Mouse (Mus musculus) myocyte (in vitro differentiated cells): ENCODE results near the gene Csnk1e. TPM values are rescaled to one million over a fixed set of nuclear protein-coding genes. Genes with fewer than 3 reads are reported as not detected.

Source experiments
- H3K27me3 ChIP-seq: one replicate; pipeline ENCODE4 v1.6.1; 2011; ENCODE audit not compliant: control insufficient read depth, insufficient read depth, insufficient read length
- H3K36me3 ChIP-seq: one replicate; pipeline ENCODE4 v1.6.1; 2011; ENCODE audit not compliant: control insufficient read depth, insufficient read depth
- H3K4me2 ChIP-seq: one replicate; pipeline ENCODE4 v1.6.1; 2011; ENCODE audit warnings: low read depth, control low read depth
- H3K4me3 ChIP-seq: one replicate; pipeline ENCODE4 v1.5.1; 2011; ENCODE audit warnings: mild to moderate bottlenecking, control low read depth, moderate library complexity
- H3K79me2 ChIP-seq: one replicate; pipeline ENCODE4 v1.6.1; 2011; ENCODE audit not compliant: control insufficient read depth, insufficient read depth
- H3ac ChIP-seq: one replicate; pipeline ENCODE4 v1.6.1; 2011; ENCODE audit not compliant: control insufficient read depth, insufficient read length
- CEBPB ChIP-seq: IDR thresholded peaks from 2 replicates; pipeline ENCODE4 v1.6.1; 2011; ENCODE audit warnings: mild to moderate bottlenecking, moderate library complexity; ENCODE audit not compliant: poor library complexity, insufficient read depth, severe bottlenecking
- E2F4 ChIP-seq: IDR thresholded peaks from one replicate; pipeline ENCODE4 v1.6.1; 2011; ENCODE audit warnings: mild to moderate bottlenecking, control low read depth, moderate library complexity; ENCODE audit not compliant: insufficient read depth
- MAX ChIP-seq: IDR thresholded peaks from one replicate; pipeline ENCODE4 v1.6.1; 2011; ENCODE audit warnings: low read depth, mild to moderate bottlenecking, control low read depth
- MYOD1 ChIP-seq, 3 experiments: IDR thresholded peaks; one replicate each; pipeline ENCODE4 v1.6.1; 2011; ENCODE audit warnings: control low read depth in 2 of 3, low read depth in 2 of 3, mild to moderate bottlenecking in 2 of 3, moderate library complexity in 1 of 3; ENCODE audit not compliant: insufficient read length in 2 of 3, control insufficient read depth in 1 of 3
- MYOG ChIP-seq, 3 experiments: IDR thresholded peaks; one replicate each; pipeline ENCODE4 v1.6.1; 2011; ENCODE audit warnings: control low read depth in 2 of 3, low read depth in 2 of 3, mild to moderate bottlenecking in 2 of 3; ENCODE audit not compliant: insufficient read length in 2 of 3, control insufficient read depth in 1 of 3, insufficient read depth in 1 of 3
- POLR2A ChIP-seq: IDR thresholded peaks from one replicate; pipeline ENCODE4 v1.6.1; 2011; ENCODE audit warnings: low read depth, mild to moderate bottlenecking, control low read depth, moderate library complexity; ENCODE audit not compliant: insufficient read length
- POLR2AphosphoS2 ChIP-seq: IDR thresholded peaks from one replicate; pipeline ENCODE4 v1.6.1; 2011; ENCODE audit warnings: low read depth, control low read depth; ENCODE audit not compliant: insufficient read length
- REST ChIP-seq: IDR thresholded peaks from one replicate; pipeline ENCODE4 v1.6.1; 2011; ENCODE audit warnings: mild to moderate bottlenecking, control low read depth, moderate library complexity; ENCODE audit not compliant: insufficient read depth, insufficient read length
- SRF ChIP-seq: IDR thresholded peaks from one replicate; pipeline ENCODE4 v1.6.1; 2011; ENCODE audit warnings: low read depth; ENCODE audit not compliant: control insufficient read depth, insufficient read length
- TCF12 ChIP-seq: IDR thresholded peaks from one replicate; pipeline ENCODE4 v1.6.1; 2011; ENCODE audit warnings: mild to moderate bottlenecking, control low read depth; ENCODE audit not compliant: poor library complexity, insufficient read depth, severe bottlenecking
- TCF3 ChIP-seq: IDR thresholded peaks from one replicate; pipeline ENCODE4 v1.6.1; 2011; ENCODE audit warnings: low read depth, control low read depth; ENCODE audit not compliant: insufficient read length
- USF1 ChIP-seq: IDR thresholded peaks from one replicate; pipeline ENCODE4 v1.6.1; 2011; ENCODE audit warnings: low read depth, mild to moderate bottlenecking, control low read depth, moderate library complexity
- polyA plus RNA-seq: library from polyadenylated mRNA; unstranded; fragments of >200 nt; fragmentation: generic; extraction: Trizol; gene quantifications from one replicate; pipeline ENCODE4 v1.2.1, GENCODE M21; 2012; ENCODE audit warnings: missing spikeins

The Csnk1e gene
- polyA plus RNA-seq, 1 experiment = 116 TPM

DNA sequence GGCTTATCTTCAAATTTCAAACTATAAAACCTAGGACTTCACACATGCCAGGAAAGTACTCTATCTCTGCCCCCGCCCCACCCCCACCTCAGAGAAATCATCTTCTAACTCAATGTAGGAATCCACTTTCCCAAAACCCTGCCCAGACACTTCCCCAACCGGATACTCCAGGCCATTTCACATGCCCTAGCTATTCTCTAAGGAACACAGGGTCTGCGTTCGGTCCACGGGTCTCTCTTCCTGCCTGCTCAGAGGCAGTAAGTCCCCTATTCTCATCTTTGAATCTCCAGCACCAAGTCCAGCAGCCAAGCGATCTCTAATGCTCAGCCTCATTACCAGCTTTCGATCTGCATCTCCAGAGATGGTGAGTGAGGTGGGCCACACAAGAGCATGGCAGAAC lies 75.7 kb downstream of the Csnk1e start:
- Histone ChIP-seq H3K79me2 (peaks cover 9% of the 10 kb centered on the region), H3K4me3 (no peak overlapping the region), H3K4me2 (no peak overlapping the region), H3K27me3 (no peaks in the 10 kb centered on the region), H3ac (no peak overlapping the region), H3K36me3 (peaks cover 23% of the 10 kb centered on the region)
- no peak for TF ChIP-seq REST
- no peak for TF ChIP-seq SRF
- TF ChIP-seq TCF12 = no peak
- no peak for TF ChIP-seq MYOD1 (IDR thresholded peaks at IDR 0.05; ENCODE audit: control insufficient read depth in 1 of 3, insufficient read length in 2 of 3, low read depth in 2 of 3)
- no peak for TF ChIP-seq TCF3
- no peak for TF ChIP-seq POLR2AphosphoS2
- no peak for TF ChIP-seq MYOG (IDR thresholded peaks at IDR 0.05; ENCODE audit: control insufficient read depth in 1 of 3, insufficient read depth in 1 of 3, insufficient read length in 2 of 3, low read depth in 2 of 3)
- no peak for TF ChIP-seq CEBPB

DNA sequence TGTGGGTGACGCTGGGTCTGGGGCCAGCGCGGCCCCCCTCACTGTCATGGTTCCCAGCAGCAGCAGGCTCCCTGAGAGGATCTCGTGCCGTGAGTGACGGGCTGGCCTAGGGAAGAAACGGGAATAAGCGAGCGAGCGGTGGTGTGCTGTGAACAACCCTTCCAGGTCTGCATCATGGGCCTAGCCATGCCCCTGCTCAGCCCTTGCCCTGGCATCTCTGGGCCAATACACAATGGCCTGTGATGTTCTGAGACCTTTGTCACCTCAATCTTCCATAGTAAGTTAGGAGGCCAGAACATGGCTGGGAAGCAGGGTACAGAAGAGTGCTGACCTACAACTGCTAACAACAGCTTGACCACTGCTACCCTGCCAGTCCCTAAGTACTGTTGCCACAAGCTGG lies 76.8 kb downstream of the Csnk1e start:
- Histone ChIP-seq H3K4me2 (no peak overlapping the region), H3K79me2 (peaks cover 9% of the 10 kb centered on the region), H3K4me3 (no peak overlapping the region), H3K27me3 (no peaks in the 10 kb centered on the region), H3K36me3 (peaks cover 27% of the 10 kb centered on the region), H3ac (no peak overlapping the region)
- no peak for TF ChIP-seq CEBPB
- TF ChIP-seq REST = no peak
- TF ChIP-seq MYOD1 (IDR thresholded peaks at IDR 0.05; ENCODE audit: control insufficient read depth in 1 of 3, insufficient read length in 2 of 3, low read depth in 2 of 3) = no peak
- no peak for TF ChIP-seq TCF12
- TF ChIP-seq USF1 = no peak
- no peak for TF ChIP-seq SRF
- TF ChIP-seq POLR2AphosphoS2 = no peak
- no peak for TF ChIP-seq MYOG (IDR thresholded peaks at IDR 0.05; ENCODE audit: control insufficient read depth in 1 of 3, insufficient read depth in 1 of 3, insufficient read length in 2 of 3, low read depth in 2 of 3)

DNA sequence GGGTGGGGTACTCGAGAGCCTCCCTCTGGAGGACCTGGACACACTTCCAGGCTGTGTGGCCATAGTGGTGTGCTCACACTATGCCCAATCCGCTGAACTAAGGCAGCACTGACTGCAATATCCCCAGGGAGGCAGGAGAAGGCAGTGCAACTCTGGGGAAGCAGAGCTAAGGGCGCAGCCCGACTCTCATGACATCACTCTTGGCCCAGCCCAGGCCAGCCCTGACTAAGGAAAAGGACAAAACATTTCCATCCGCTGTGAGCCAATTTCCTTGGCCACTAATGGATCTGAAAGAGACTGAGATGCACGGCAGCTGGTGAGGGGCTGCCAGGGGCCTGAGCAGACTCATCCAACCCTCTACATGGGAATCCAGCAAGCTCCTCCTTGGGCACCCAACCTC lies 77.7 kb downstream of the Csnk1e start:
- Histone ChIP-seq H3ac (no peak overlapping the region), H3K36me3 (peaks cover 34% of the 10 kb centered on the region), H3K79me2 (peaks cover 9% of the 10 kb centered on the region), H3K4me3 (no peak overlapping the region), H3K27me3 (no peaks in the 10 kb centered on the region), H3K4me2 (no peak overlapping the region)
- TF ChIP-seq TCF3 (no peak), MYOG (IDR thresholded peaks at IDR 0.05; ENCODE audit: control insufficient read depth in 1 of 3, insufficient read depth in 1 of 3, insufficient read length in 2 of 3, low read depth in 2 of 3) (no peak), CEBPB (no peak), MAX (no peak), USF1 (no peak), SRF (no peak), POLR2A (no peak), E2F4 (no peak), POLR2AphosphoS2 (no peak), MYOD1 (IDR thresholded peaks at IDR 0.05; ENCODE audit: control insufficient read depth in 1 of 3, insufficient read length in 2 of 3, low read depth in 2 of 3) (no peak), TCF12 (no peak), REST (no peak)

DNA sequence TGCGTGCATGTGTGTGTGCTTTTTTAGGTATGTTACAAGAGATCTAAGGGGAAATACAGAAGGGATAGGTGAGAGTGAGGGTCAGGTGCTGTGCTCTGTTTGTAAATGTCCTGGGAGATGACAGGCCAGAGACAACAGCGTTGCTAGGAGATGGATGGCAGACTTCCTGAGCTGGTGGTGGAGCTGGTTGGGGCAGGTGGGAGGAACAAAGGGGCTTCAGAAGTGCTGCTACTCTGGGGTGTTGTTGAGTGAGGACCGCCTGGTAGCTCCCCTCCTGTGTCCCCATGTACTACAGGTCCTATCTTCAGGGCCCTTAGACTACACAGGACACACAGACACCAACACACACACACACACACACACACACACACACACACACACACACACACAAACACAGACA lies 80.6 kb downstream of the Csnk1e start:
- Histone ChIP-seq H3K27me3 (no peaks in the 10 kb centered on the region), H3K79me2 (peaks cover 4% of the 10 kb centered on the region), H3K4me3 (no peak overlapping the region), H3ac (no peak overlapping the region), H3K4me2 (no peak overlapping the region), H3K36me3 (peaks cover 40% of the 10 kb centered on the region)
- no peak for TF ChIP-seq REST
- TF ChIP-seq TCF12 = no peak
- no peak for TF ChIP-seq CEBPB
- no peak for TF ChIP-seq MYOD1 (IDR thresholded peaks at IDR 0.05; ENCODE audit: control insufficient read depth in 1 of 3, insufficient read length in 2 of 3, low read depth in 2 of 3)
- no peak for TF ChIP-seq MAX
- TF ChIP-seq SRF = no peak
- no peak for TF ChIP-seq POLR2A
- TF ChIP-seq E2F4 = no peak
- TF ChIP-seq POLR2AphosphoS2 = no peak
- TF ChIP-seq TCF3 = no peak
- TF ChIP-seq USF1 = no peak
- no peak for TF ChIP-seq MYOG (IDR thresholded peaks at IDR 0.05; ENCODE audit: control insufficient read depth in 1 of 3, insufficient read depth in 1 of 3, insufficient read length in 2 of 3, low read depth in 2 of 3)

DNA sequence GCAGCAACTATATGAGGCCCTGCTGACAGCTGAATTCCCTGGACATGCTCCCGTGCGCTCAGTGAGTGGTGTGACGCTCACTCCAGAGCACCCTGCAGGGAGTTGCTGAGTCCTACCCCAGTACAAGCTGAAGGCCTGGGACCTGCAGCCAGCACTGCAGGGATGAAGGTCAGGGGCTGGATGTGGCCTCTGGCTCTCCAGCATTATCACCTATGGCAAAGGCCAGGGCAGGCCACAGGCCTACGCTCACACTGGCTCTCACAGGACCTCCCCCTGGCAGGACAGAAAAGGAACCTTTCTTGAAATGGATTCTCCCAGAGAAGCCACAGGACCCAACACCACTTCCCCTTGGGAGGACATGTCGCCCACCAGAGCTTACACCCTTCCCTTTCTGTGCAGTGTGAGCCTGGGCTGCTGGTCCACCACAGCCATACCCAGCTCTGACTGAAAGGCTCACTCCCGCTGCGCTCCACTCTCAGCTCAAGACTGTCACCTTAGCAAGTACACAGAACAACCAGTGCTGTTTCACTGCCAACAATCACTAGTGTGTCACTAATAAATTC lies 85.0 kb downstream of the Csnk1e start:
- no peak for TF ChIP-seq POLR2AphosphoS2
- no peak for TF ChIP-seq TCF12
- TF ChIP-seq TCF3 = no peak
- TF ChIP-seq POLR2A = no peak
- TF ChIP-seq MAX = no peak
- no peak for TF ChIP-seq REST
- TF ChIP-seq MYOG (IDR thresholded peaks at IDR 0.05; ENCODE audit: control insufficient read depth in 1 of 3, insufficient read depth in 1 of 3, insufficient read length in 2 of 3, low read depth in 2 of 3) = no peak
- no peak for TF ChIP-seq MYOD1 (IDR thresholded peaks at IDR 0.05; ENCODE audit: control insufficient read depth in 1 of 3, insufficient read length in 2 of 3, low read depth in 2 of 3)
- TF ChIP-seq CEBPB = no peak
- TF ChIP-seq SRF = no peak
- no peak for TF ChIP-seq USF1
- TF ChIP-seq E2F4 = no peak
- no peak overlapping the region for H3ac ChIP-seq
- H3K79me2 ChIP-seq = no peaks in the 10 kb centered on the region
- no peak overlapping the region for H3K4me2 ChIP-seq
- H3K36me3 ChIP-seq = peaks cover 28% of the 10 kb centered on the region
- no peaks in the 10 kb centered on the region for H3K27me3 ChIP-seq
- H3K4me3 ChIP-seq = no peak overlapping the region
